Mouse (Mus musculus): ENCODE results near the gene Hist1h2bj.

DNA sequence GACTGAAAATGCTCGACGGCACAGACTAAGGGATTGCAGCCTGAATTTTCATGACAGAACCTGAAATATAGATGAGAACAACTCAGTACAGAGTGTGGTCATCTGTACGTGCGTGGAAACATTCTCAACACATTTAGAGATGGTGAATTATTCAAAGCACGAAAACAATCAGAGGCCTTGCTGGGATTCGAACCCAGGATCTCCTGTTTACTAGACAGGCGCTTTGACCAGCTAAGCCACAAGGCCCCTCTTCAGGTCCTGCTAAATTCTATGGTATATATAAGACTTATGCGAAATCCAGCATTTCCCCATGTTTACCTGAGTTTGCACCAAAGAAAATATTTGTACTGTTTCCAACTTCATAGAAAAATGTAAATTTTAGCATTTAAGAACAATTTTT, 13.1 kb upstream of the Hist1h2bj start:
- TF ChIP-seq TAL1 (IDR thresholded peaks at IDR 0.05; ENCODE audit: low read length) (no peak), GATA1 (IDR thresholded peaks at IDR 0.05; ENCODE audit: low read length) (no peak)

All from erythroblast, embryonic 14.5 days (primary cell).